Mouse (Mus musculus) layer of hippocampus, postnatal 14 days (tissue): ENCODE results near the gene Polr2a. TPM values are rescaled to one million over a fixed set of nuclear protein-coding genes. Genes with fewer than 3 reads are reported as not detected.
"Not testable (repeated sequence)": the region's sequence is repeated elsewhere in the genome, so short reads cannot be mapped to it uniquely, and the experiment has no call there.

Source experiments
- DNase-seq, 2 experiments: peaks; one replicate each; pipeline ENCODE4 v3.0.0; 2021 to 2022; ENCODE audit warnings: low spot score in 2 of 2, mixed read lengths in 1 of 2
- total RNA-seq, 2 experiments: library from RNA; stranded (reverse); gene quantifications; 2 replicates each; pipeline ENCODE4 v1.2.3; 2021

Polr2a gene
- total RNA-seq, 2 experiments from 2014 or later = 62.8 to 68.5 TPM

DNA sequence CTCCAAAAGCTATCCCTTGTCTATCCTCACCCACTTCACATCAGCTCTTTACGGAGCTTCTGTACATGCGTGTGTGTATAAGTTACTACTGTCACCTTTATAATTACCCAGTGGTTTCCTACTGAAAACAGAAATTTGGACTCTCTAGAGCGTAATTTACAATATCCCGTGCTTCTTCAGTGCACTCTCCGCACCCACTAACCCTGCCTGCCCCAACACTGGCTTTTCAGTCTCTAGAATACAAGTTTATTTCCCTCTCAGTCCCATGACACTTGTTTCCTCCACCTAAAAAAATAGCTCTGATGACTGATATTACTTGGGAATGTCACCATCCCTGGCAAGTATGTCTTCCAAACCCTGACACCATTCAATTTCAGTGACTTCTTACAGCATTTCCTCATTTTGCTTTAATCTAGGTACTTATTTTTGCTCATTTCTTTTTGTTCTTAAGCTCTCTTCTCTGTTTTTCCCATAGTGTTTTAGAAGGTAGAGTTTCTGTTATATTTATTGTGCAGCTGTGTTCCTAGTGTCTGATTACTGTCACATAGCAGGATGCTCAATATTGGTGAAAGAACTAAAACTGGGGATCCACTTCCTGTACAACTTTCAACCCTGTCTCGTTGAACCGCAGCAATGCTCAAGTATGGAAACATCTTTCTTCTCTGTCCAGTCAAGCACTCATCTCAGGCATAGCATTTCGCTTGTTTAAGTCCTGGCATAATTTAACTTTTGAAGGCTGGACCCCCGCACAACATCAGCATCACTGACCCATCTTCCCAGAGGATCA, 941 bp downstream of the Polr2a start:
- DNase-seq = no peak

DNA sequence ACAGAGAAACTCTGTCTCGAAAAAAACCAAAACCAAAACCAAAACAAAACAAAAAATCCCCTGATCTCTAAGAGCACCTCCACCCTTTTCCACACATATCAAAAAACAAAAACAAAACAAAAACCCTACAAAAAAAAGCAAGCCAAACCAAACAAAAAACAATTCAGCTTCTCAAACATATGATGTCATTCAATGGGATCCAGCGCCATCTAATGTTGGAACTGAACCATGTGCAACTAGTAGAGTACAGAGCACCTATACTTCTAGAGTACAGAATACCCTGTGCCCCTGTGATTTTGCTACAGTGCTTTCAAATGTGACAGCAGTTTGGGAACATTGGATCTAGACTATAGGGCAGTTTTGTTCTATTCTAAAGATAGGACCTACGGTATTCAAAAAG, 3.7 kb downstream of the Polr2a start:
- DNase-seq = peak in 1 of 2 experiments; percentile 68

GRCm38 (mm10) chr11:69754233-69754632, 4.2 kb downstream of the Polr2a start:
- DNase-seq = no peak

GRCm38 (mm10) chr11:69752686-69753085, 5.8 kb downstream of the Polr2a start:
- DNase-seq = no peak

DNA sequence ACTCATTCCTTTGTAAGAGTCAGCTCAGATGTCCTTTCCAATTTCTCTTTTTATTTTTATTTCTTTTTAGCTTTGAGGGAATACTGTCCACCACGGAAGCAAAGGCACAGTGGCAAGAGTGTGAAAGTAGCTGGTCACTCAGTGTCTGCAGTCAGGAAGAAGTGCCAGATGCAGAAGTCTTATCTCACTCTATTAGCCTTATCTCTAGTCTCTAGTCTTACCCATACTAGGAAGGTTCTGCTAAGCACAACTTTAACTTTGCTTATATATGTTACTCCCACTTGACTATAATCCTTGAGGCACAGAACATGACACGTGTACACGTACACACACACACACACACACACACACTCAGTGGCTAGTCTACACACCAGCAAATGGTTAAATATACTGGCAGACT, 6.8 kb downstream of the Polr2a start:
- DNase-seq = no peak

- DNase-seq = not testable (repeated sequence)
These were observed 27.0 kb downstream of the Polr2a start for GRCm38 (mm10) chr11:69731408-69731807.

DNA sequence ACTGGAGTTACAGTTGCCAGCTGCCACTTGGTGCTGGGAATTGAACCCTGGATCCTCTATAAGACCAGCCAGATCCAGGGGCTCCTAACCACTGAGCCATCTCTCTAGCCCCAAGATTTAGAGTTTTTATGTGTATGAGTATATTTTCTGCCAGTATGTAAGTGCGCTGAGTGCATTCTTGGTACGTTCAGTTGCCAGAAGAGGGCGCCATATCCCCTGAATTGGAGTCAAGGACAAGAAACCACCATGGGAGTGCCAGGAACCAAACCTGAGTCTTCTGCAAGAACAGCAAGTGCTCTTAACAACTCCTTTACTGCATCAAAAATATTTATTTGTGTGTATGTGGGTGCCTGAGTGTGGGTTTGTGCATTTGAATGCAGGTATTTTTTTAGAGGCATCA, 29.4 kb downstream of the Polr2a start:
- peak in 1 of 2 experiments; percentile 29 for DNase-seq

GRCm38 (mm10) chr11:69725951-69726350, 32.5 kb downstream of the Polr2a start:
- no peak for DNase-seq

GRCm38 (mm10) chr11:69723074-69723473, 35.4 kb downstream of the Polr2a start:
- no peak for DNase-seq

GRCm38 (mm10) chr11:69720852-69721251, 37.6 kb downstream of the Polr2a start:
- no peak for DNase-seq

GRCm38 (mm10) chr11:69719423-69719822, 39.0 kb downstream of the Polr2a start:
- DNase-seq = no peak

DNA sequence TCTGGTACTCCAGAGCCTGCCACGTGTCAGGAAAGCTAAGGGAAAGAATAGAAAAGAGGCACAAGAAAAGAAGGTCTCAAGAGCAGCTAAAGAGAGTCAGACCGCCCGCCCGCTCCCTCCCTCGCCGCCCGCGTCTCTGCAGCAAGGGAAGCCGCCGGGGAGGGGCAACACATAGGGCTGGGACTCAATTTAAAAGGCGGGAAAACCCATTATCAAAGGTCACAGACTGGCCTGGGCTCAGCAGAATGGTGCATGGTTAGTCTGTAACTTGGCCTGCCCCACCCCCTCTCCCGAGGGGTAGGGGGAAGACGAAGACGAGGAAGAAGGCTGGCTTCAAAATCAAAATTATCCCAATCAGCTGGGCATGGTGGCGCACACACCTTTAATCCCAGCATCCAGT, 39.8 kb downstream of the Polr2a start:
- DNase-seq = no peak

GRCm38 (mm10) chr11:69716953-69717352, 41.5 kb downstream of the Polr2a start:
- DNase-seq = no peak

DNA sequence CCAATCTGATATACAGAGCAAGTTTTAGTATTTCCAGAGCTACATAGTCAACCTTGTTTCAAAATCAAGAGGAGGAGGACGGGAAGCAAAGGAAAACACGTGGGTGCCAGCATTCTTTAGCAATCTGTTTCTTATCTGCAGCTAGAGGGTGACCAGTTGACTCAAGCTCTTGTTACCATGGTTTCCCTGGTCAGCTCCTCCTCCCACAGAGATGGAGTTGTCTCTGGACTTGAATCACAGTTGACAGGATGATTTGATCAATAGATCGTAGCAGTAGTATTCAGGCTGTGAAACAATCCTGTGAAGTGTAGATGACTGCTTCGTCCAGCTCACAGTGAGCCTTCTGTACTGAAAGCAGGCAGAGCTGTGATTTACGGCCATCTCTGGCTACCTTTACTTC, 42.5 kb downstream of the Polr2a start:
- DNase-seq = no peak

- DNase-seq = no peak
These were observed 43.0 kb downstream of the Polr2a start for GRCm38 (mm10) chr11:69715482-69715881.

- DNase-seq = no peak
These were observed 43.7 kb downstream of the Polr2a start for GRCm38 (mm10) chr11:69714636-69715329.

- DNase-seq = no peak
These were observed 45.3 kb downstream of the Polr2a start for GRCm38 (mm10) chr11:69712954-69713672.

DNA sequence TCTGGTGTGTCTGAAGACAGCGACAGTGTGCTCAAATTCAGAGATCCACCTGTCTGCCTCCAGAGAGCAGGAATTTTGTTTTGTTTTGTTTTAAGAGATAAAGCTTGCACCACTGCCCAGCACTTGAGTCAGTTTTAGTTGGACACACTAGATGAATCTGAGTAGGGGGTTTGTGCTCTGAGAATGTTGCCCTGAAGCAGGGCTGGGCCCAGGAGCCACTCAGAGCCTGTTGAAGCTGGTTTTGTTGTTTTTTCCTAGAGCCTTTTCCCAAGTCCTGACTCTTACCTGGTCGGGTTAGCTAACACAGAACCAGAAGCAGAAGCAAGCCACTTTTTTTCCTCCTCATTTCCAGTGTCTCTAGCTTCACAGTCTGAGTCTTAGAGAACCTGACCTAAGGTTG, 47.4 kb downstream of the Polr2a start:
- no peak for DNase-seq

- no peak for DNase-seq
These were observed 48.0 kb downstream of the Polr2a start for GRCm38 (mm10) chr11:69710470-69710869.

DNA sequence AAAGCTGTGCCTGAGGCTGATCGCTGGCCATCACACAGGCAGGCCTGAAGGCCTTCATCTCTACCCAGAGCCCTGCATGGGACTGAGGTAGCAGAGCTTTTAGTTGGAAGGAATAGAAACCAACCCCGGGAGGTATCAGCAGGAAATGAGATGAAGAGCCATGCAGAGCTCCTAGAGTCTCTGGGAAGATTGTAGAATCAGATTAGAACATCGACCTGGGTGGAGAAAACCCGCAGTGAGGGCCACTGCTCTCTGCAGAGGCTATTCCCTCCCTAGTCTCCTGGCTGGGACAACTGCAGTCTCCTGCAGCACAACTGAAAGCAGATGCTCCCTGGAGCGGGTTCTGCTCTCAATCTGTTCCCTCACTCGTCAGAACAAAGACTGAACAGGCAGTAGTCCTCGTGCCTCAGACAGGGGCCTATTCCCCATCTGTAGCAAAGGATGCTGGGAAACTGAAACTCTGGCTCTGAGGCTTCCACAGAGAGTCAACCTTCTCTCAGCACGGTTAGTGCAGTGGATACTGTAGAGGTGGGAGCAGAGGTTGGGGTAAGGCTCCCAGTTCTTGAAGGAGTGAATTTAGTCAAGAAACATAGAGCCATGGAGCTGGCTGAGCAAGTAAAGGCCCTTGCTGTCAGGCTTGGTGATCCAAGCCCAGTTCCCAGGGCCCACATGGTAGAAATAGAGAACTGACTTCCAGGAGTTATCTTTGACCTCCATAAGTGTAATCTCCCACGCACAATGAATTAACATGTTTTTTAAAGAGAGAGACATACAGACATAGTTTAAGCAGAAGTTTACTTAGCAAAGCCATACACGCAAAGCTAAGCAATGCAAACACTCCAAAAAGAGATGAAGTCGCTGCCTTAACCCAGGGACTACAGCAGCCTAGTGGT, 48.6 kb downstream of the Polr2a start:
- DNase-seq = peak in 1 of 2 experiments; percentile 47
